Mouse (Mus musculus): ENCODE measurements around the gene Rab26.

Gene Rab26

GRCm38 (mm10) chr17:24534160-24534718 is at the start of gene Rab26:
Gene Rab26 (minus strand): TSS chr17:24534210.
- DNase-seq (ENCODE audit: low spot score) = no peak

- no peak for DNase-seq (ENCODE audit: low spot score)
Observed at GRCm38 (mm10) chr17:24580287-24580686, 46.3 kb upstream of the Rab26 start.

- no peak for DNase-seq (ENCODE audit: low spot score)
Observed at GRCm38 (mm10) chr17:24579532-24579931, 45.5 kb upstream of the Rab26 start.

- no peak for DNase-seq (ENCODE audit: low spot score)
Observed at GRCm38 (mm10) chr17:24573811-24574210, 39.8 kb upstream of the Rab26 start.

- no peak for DNase-seq (ENCODE audit: low spot score)
Observed at GRCm38 (mm10) chr17:24572651-24573245, 38.7 kb upstream of the Rab26 start.

- DNase-seq (ENCODE audit: low spot score) = no peak
Observed at GRCm38 (mm10) chr17:24569837-24570236, 35.8 kb upstream of the Rab26 start.

GRCm38 (mm10) chr17:24567034-24567779 is 33.2 kb upstream of the Rab26 start:
- no peak for DNase-seq (ENCODE audit: low spot score)

- DNase-seq (ENCODE audit: low spot score) = no peak
Observed at GRCm38 (mm10) chr17:24565792-24566191, 31.8 kb upstream of the Rab26 start.

- DNase-seq (ENCODE audit: low spot score) = no peak
Observed at GRCm38 (mm10) chr17:24565092-24565491, 31.1 kb upstream of the Rab26 start.

GRCm38 (mm10) chr17:24564422-24564821 is 30.4 kb upstream of the Rab26 start:
- no peak for DNase-seq (ENCODE audit: low spot score)

GRCm38 (mm10) chr17:24563638-24564037 is 29.6 kb upstream of the Rab26 start:
- DNase-seq (ENCODE audit: low spot score) = no peak

- no peak for DNase-seq (ENCODE audit: low spot score)
Observed at GRCm38 (mm10) chr17:24561592-24561991, 27.6 kb upstream of the Rab26 start.

- no peak for DNase-seq (ENCODE audit: low spot score)
Observed at GRCm38 (mm10) chr17:24560301-24561028, 26.5 kb upstream of the Rab26 start.

GRCm38 (mm10) chr17:24559146-24559545 is 25.1 kb upstream of the Rab26 start:
- no peak for DNase-seq (ENCODE audit: low spot score)

GRCm38 (mm10) chr17:24558600-24559099 is 24.6 kb upstream of the Rab26 start:
- DNase-seq (ENCODE audit: low spot score) = no peak

- DNase-seq (ENCODE audit: low spot score) = no peak
Observed at GRCm38 (mm10) chr17:24557091-24557490, 23.1 kb upstream of the Rab26 start.

- no peak for DNase-seq (ENCODE audit: low spot score)
Observed at GRCm38 (mm10) chr17:24551050-24551444, 17.0 kb upstream of the Rab26 start.

- DNase-seq (ENCODE audit: low spot score) = no peak
Observed at GRCm38 (mm10) chr17:24550416-24551049, 16.5 kb upstream of the Rab26 start.

- DNase-seq (ENCODE audit: low spot score) = peak; percentile 95
Observed at GRCm38 (mm10) chr17:24549618-24550415, 15.8 kb upstream of the Rab26 start, which contains the start of gene Pkd1. Gene Pkd1 (plus strand): TSS chr17:24549834.

- no peak for DNase-seq (ENCODE audit: low spot score)
Observed at GRCm38 (mm10) chr17:24548921-24549617, 15.1 kb upstream of the Rab26 start.

Measured in layer of hippocampus, adult 9-10 months (tissue).